18 mouse cellular contexts compared by ENCODE assay signal in the genomic region with DNA sequence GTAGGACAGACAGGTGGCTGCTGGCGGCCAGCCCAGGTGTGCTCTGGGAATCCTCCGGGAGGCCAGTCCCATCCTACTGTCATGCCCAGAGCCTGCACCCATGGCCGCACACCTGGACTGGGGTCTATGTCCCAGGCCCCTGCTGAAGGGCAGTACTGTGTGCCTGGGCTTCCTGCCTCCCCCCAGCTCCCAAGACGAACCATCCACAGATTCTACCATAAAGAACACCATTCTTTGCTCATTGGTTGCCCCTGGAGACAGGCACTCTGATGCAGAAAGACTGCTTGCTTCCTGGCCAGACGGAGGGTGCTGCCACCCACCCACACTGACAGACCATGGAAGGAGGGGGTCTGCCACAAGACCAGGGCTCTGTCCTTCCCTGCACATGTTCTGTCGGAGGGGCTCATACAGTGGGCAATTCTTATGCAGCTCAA. TPM values are rescaled to one million over a fixed set of nuclear protein-coding genes. Genes with fewer than 3 reads are reported as not detected.
DNase-seq lines count a peak whose midpoint lies in the region; ATAC-seq and TF ChIP-seq lines count a peak whose summit lies in the region.
"Had no signal": no experiment of that assay in that cellular context is flagged by ENCODE, and none has a peak within 500 bp of the region (broad histone marks: within the 10 kb centered on the region; RNA-seq: fewer than 3 reads in every experiment).

No protein-coding gene starts in this region.

- no peak for DNase-seq in layer of hippocampus, adult 2 months (ENCODE audit: low spot score in 2 of 2)
- no peak for DNase-seq in layer of hippocampus, postnatal 36 days
- DNase-seq in right cerebral cortex, postnatal 14 days: peak; percentile 23
- no peak for DNase-seq in right cerebral cortex, adult 18-20 months
- DNase-seq: adrenal gland, postnatal 14 days; B cell, adult 2 months; cerebellum, adult 8-10 months; gastrocnemius, postnatal 14 days; kidney, adult 9 months; kidney, postnatal 4 days had no signal

- H3K36me3 ChIP-seq in forebrain, embryonic 15.5 days: peaks cover 69% of the 10 kb centered on the region
- peaks cover 84% of the 10 kb centered on the region for H3K36me3 ChIP-seq in forebrain, embryonic 12.5 days (replicated peaks)
- peaks cover 69% of the 10 kb centered on the region for H3K36me3 ChIP-seq in neural tube, embryonic 15.5 days

- no peak overlapping the region for H3K27ac ChIP-seq in forebrain, embryonic 15.5 days (replicated peaks)
- H3K27ac ChIP-seq in forebrain, embryonic 12.5 days: no peak overlapping the region
- H3K27ac ChIP-seq in layer of hippocampus, adult 2 months: peak overlapping the region; percentile 36
- H3K27ac ChIP-seq in neural tube, embryonic 15.5 days (replicated peaks): peak overlapping the region; percentile 28; the same call in 1 of the 2 replicates
- H3K27ac ChIP-seq: embryonic facial prominence, embryonic 13.5 days; limb, embryonic 13.5 days; liver, embryonic 14.5 days had no signal

- no peak for TF ChIP-seq CTCF in layer of hippocampus, adult 2 months (conservative IDR thresholded peaks at IDR 0.05)

- WGBS in forebrain, embryonic 15.5 days: 81% methylated on average over 6 of the region's 6 CpGs
- 89% methylated on average over 6 of the region's 6 CpGs for WGBS in forebrain, embryonic 12.5 days
- WGBS in neural tube, embryonic 15.5 days: 56% methylated on average over 6 of the region's 6 CpGs

- no peaks in the 10 kb centered on the region for H3K9me3 ChIP-seq in forebrain, embryonic 15.5 days
- no peaks in the 10 kb centered on the region for H3K9me3 ChIP-seq in forebrain, embryonic 12.5 days
- H3K9me3 ChIP-seq in neural tube, embryonic 15.5 days (replicated peaks): no peaks in the 10 kb centered on the region
- H3K9me3 ChIP-seq: embryonic facial prominence, embryonic 13.5 days; limb, embryonic 13.5 days had no signal

- H3K4me1 ChIP-seq in forebrain, embryonic 15.5 days: no peaks in the 10 kb centered on the region
- no peaks in the 10 kb centered on the region for H3K4me1 ChIP-seq in forebrain, embryonic 12.5 days
- H3K4me1 ChIP-seq in neural tube, embryonic 15.5 days: no peaks in the 10 kb centered on the region
- H3K4me1 ChIP-seq: embryonic facial prominence, embryonic 13.5 days; limb, embryonic 13.5 days had no signal

- no peak overlapping the region for H3K4me3 ChIP-seq in forebrain, embryonic 15.5 days
- H3K4me3 ChIP-seq in forebrain, embryonic 12.5 days (replicated peaks): no peak overlapping the region
- no peak overlapping the region for H3K4me3 ChIP-seq in layer of hippocampus, adult 2 months
- no peak overlapping the region for H3K4me3 ChIP-seq in neural tube, embryonic 15.5 days (replicated peaks)
- H3K4me3 ChIP-seq: embryonic facial prominence, embryonic 13.5 days; limb, embryonic 13.5 days had no signal

- ATAC-seq in forebrain, embryonic 15.5 days (replicated peaks): peak; percentile 49; the same call in 1 of the 2 replicates
- ATAC-seq in forebrain, embryonic 12.5 days (ENCODE audit: low FRiP score): no peak
- peak; percentile 54; the same call in 1 of the 2 replicates for ATAC-seq in neural tube, embryonic 15.5 days (ENCODE audit: low FRiP score)
- ATAC-seq in megakaryocyte progenitor cell, adult 5-6 weeks (replicated peaks; ENCODE audit: poor library complexity): no peak

- H3K9ac ChIP-seq in forebrain, embryonic 15.5 days (replicated peaks): no peak overlapping the region
- no peak overlapping the region for H3K9ac ChIP-seq in forebrain, embryonic 12.5 days
- no peak overlapping the region for H3K9ac ChIP-seq in neural tube, embryonic 15.5 days (replicated peaks)
- H3K9ac ChIP-seq: embryonic facial prominence, embryonic 13.5 days; limb, embryonic 13.5 days; liver, embryonic 14.5 days had no signal

- H3K4me2 ChIP-seq in forebrain, embryonic 15.5 days (replicated peaks): no peak overlapping the region
- H3K4me2 ChIP-seq in forebrain, embryonic 12.5 days: no peak overlapping the region
- no peak overlapping the region for H3K4me2 ChIP-seq in neural tube, embryonic 15.5 days
- H3K4me2 ChIP-seq: embryonic facial prominence, embryonic 13.5 days; limb, embryonic 13.5 days had no signal

- no peaks in the 10 kb centered on the region for H3K27me3 ChIP-seq in forebrain, embryonic 15.5 days
- H3K27me3 ChIP-seq in forebrain, embryonic 12.5 days: no peaks in the 10 kb centered on the region
- no peaks in the 10 kb centered on the region for H3K27me3 ChIP-seq in neural tube, embryonic 15.5 days (replicated peaks)
- H3K27me3 ChIP-seq: embryonic facial prominence, embryonic 13.5 days; limb, embryonic 13.5 days had no signal

RNA-seq across cellular contexts. Expression of a gene that starts 22.2 kb away (rescaled TPM):
- polyA plus RNA-seq in forebrain, embryonic 15.5 days (2015; fragmentation: Nextera tagmentation; extraction: Ambion mirVana): 5.1 and 6.7 TPM in 2 replicates
- 1.8 and 2.0 TPM in 2 replicates for polyA plus RNA-seq in forebrain, embryonic 12.5 days (2016; fragmentation: Nextera tagmentation; extraction: Ambion mirVana)
- total RNA-seq in layer of hippocampus, adult 2 months (2021): 10 to 100 TPM; 16.1 to 18.4 TPM
- total RNA-seq in layer of hippocampus, postnatal 36 days (2021): 10 to 100 TPM; 17.9 to 20.2 TPM
- polyA plus RNA-seq in neural tube, embryonic 15.5 days (2015; fragmentation: Nextera tagmentation; extraction: Ambion mirVana): 3.6 and 3.8 TPM in 2 replicates
- not detected in 2 replicates for total RNA-seq in megakaryocyte progenitor cell, adult 5-6 weeks (2015)
- not detected in 2 replicates for total RNA-seq in megakaryocyte progenitor cell, adult 5-6 weeks (2017)
- total RNA-seq: adrenal gland, postnatal 14 days; gastrocnemius, postnatal 14 days had no signal
- polyA plus RNA-seq: liver, embryonic 14.5 days; spleen, adult 2 months had no signal

RNA-seq across cellular contexts. Expression of a gene that starts 47.1 kb away (rescaled TPM):
- polyA plus RNA-seq in forebrain, embryonic 15.5 days (2015; fragmentation: Nextera tagmentation; extraction: Ambion mirVana): 63.5 and 70.2 TPM in 2 replicates
- polyA plus RNA-seq in forebrain, embryonic 12.5 days (2016; fragmentation: Nextera tagmentation; extraction: Ambion mirVana): 42.4 and 53.1 TPM in 2 replicates
- 10 to 100 TPM; 59.4 to 72.5 TPM for total RNA-seq in layer of hippocampus, adult 2 months (2021)
- total RNA-seq in layer of hippocampus, postnatal 36 days (2021): 10 to 100 TPM; 61.4 to 77.2 TPM
- 66.4 and 72.3 TPM in 2 replicates for polyA plus RNA-seq in neural tube, embryonic 15.5 days (2015; fragmentation: Nextera tagmentation; extraction: Ambion mirVana)
- total RNA-seq in megakaryocyte progenitor cell, adult 5-6 weeks (2015): 34.6 and 42.5 TPM in 2 replicates
- total RNA-seq in megakaryocyte progenitor cell, adult 5-6 weeks (2017): 9.5 and 13.5 TPM in 2 replicates

Comparison
In these comparisons a context has a peak if more than half of its experiments do, and no peak if none do; other contexts are left out.
1. ATAC-seq: peak in forebrain, embryonic 15.5 days (single experiment) and neural tube, embryonic 15.5 days (single experiment); none in forebrain, embryonic 12.5 days (single experiment) and megakaryocyte progenitor cell, adult 5-6 weeks (single experiment).
2. H3K27ac ChIP-seq: peak in layer of hippocampus, adult 2 months (single experiment) and neural tube, embryonic 15.5 days (single experiment); none in forebrain, embryonic 15.5 days (single experiment) and forebrain, embryonic 12.5 days (single experiment).
3. RNA of a gene that starts 22.2 kb away (total RNA-seq): 17.9 to 20.2 TPM in layer of hippocampus, postnatal 36 days and 16.1 to 18.4 TPM in layer of hippocampus, adult 2 months; not detected in megakaryocyte progenitor cell, adult 5-6 weeks; every median in the first group is over 10 times any median in the second.